Mouse (Mus musculus): ENCODE data around the gene Cap1. TPM values are rescaled to one million over a fixed set of nuclear protein-coding genes. Genes with fewer than 3 reads are reported as not detected.

Cap1 gene
- polyA plus RNA-seq, 1 experiment from 2014 or later = 69.7 TPM

- Histone ChIP-seq H3K9ac (ENCODE audit: low read length) (no peak overlapping the region), H3K9me3 (ENCODE audit: control insufficient read depth, low read length) (no peaks in the 10 kb centered on the region), H3K27ac (ENCODE audit: low read depth, low read length) (no peak overlapping the region), H3K36me3 (ENCODE audit: control insufficient read depth, insufficient read depth, low read length) (no peaks in the 10 kb centered on the region), H3K27me3 (ENCODE audit: control insufficient read depth, insufficient read depth, low read length) (no peaks in the 10 kb centered on the region), H3K4me2 (no peak overlapping the region), H3K4me1 (ENCODE audit: control insufficient read depth, insufficient read depth, low read length) (no peaks in the 10 kb centered on the region; the same call in 1 of the 2 replicates), H3K4me3 (ENCODE audit: low read depth, low read length) (no peak overlapping the region)
- WGBS = 97% methylated on average over 2 of the region's 2 CpGs
- ATAC-seq (ENCODE audit: low FRiP score) (no peak), DNase-seq (ENCODE audit: low spot score, missing footprints) (no peak)
Observed at GRCm38 (mm10) chr4:122878333-122879070, 7.4 kb downstream of the Cap1 start.

GRCm38 (mm10) chr4:122873512-122873911, 12.3 kb downstream of the Cap1 start:
- Histone ChIP-seq H3K9me3 (ENCODE audit: control insufficient read depth, low read length) (no peaks in the 10 kb centered on the region), H3K4me1 (ENCODE audit: control insufficient read depth, insufficient read depth, low read length) (no peaks in the 10 kb centered on the region), H3K4me3 (ENCODE audit: low read depth, low read length) (no peak overlapping the region), H3K36me3 (ENCODE audit: control insufficient read depth, insufficient read depth, low read length) (peaks cover 2% of the 10 kb centered on the region), H3K9ac (ENCODE audit: low read length) (no peak overlapping the region), H3K27me3 (ENCODE audit: control insufficient read depth, insufficient read depth, low read length) (no peaks in the 10 kb centered on the region), H3K27ac (ENCODE audit: low read depth, low read length) (no peak overlapping the region), H3K4me2 (no peak overlapping the region)
- 84% methylated on average over 4 of the region's 4 CpGs for WGBS
- ATAC-seq (ENCODE audit: low FRiP score) (no peak), DNase-seq (ENCODE audit: low spot score, missing footprints) (no peak)

- H3K9me3 ChIP-seq (ENCODE audit: control insufficient read depth, low read length) = no peaks in the 10 kb centered on the region
- H3K36me3 ChIP-seq (ENCODE audit: control insufficient read depth, insufficient read depth, low read length) = peaks cover 2% of the 10 kb centered on the region
- H3K4me2 ChIP-seq = no peak overlapping the region
- 83% methylated on average over 5 of the region's 5 CpGs for WGBS
- no peak overlapping the region for H3K9ac ChIP-seq (ENCODE audit: low read length)
- ATAC-seq (ENCODE audit: low FRiP score) = no peak
- no peaks in the 10 kb centered on the region for H3K27me3 ChIP-seq (ENCODE audit: control insufficient read depth, insufficient read depth, low read length)
- DNase-seq (ENCODE audit: low spot score, missing footprints) = no peak
- H3K4me3 ChIP-seq (ENCODE audit: low read depth, low read length) = no peak overlapping the region
- no peak overlapping the region for H3K27ac ChIP-seq (ENCODE audit: low read depth, low read length)
- H3K4me1 ChIP-seq (ENCODE audit: control insufficient read depth, insufficient read depth, low read length) = no peaks in the 10 kb centered on the region
Observed at GRCm38 (mm10) chr4:122873003-122873402, 12.9 kb downstream of the Cap1 start.

GRCm38 (mm10) chr4:122871989-122872388, 13.9 kb downstream of the Cap1 start:
- Histone ChIP-seq H3K9ac (ENCODE audit: low read length) (no peak overlapping the region), H3K4me2 (no peak overlapping the region), H3K27ac (ENCODE audit: low read depth, low read length) (no peak overlapping the region), H3K9me3 (ENCODE audit: control insufficient read depth, low read length) (no peaks in the 10 kb centered on the region), H3K27me3 (ENCODE audit: control insufficient read depth, insufficient read depth, low read length) (no peaks in the 10 kb centered on the region), H3K36me3 (ENCODE audit: control insufficient read depth, insufficient read depth, low read length) (peaks cover 2% of the 10 kb centered on the region), H3K4me3 (ENCODE audit: low read depth, low read length) (no peak overlapping the region), H3K4me1 (ENCODE audit: control insufficient read depth, insufficient read depth, low read length) (no peaks in the 10 kb centered on the region)
- ATAC-seq (ENCODE audit: low FRiP score) (no peak), DNase-seq (ENCODE audit: low spot score, missing footprints) (no peak)
- 87% methylated on average over 2 of the region's 2 CpGs for WGBS

- ATAC-seq (ENCODE audit: low FRiP score) (no peak), DNase-seq (ENCODE audit: low spot score, missing footprints) (no peak)
- Histone ChIP-seq H3K27ac (ENCODE audit: low read depth, low read length) (no peak overlapping the region), H3K4me3 (ENCODE audit: low read depth, low read length) (no peak overlapping the region), H3K9me3 (ENCODE audit: control insufficient read depth, low read length) (no peaks in the 10 kb centered on the region), H3K36me3 (ENCODE audit: control insufficient read depth, insufficient read depth, low read length) (peaks cover 2% of the 10 kb centered on the region), H3K27me3 (ENCODE audit: control insufficient read depth, insufficient read depth, low read length) (no peaks in the 10 kb centered on the region), H3K4me2 (no peak overlapping the region), H3K9ac (ENCODE audit: low read length) (no peak overlapping the region), H3K4me1 (ENCODE audit: control insufficient read depth, insufficient read depth, low read length) (no peaks in the 10 kb centered on the region)
- WGBS = 93% methylated on average over 11 of the region's 11 CpGs
Observed at GRCm38 (mm10) chr4:122871269-122871668, 14.6 kb downstream of the Cap1 start.

GRCm38 (mm10) chr4:122870741-122871140, 15.1 kb downstream of the Cap1 start:
- H3K36me3 ChIP-seq (ENCODE audit: control insufficient read depth, insufficient read depth, low read length) = peaks cover 2% of the 10 kb centered on the region
- no peaks in the 10 kb centered on the region for H3K27me3 ChIP-seq (ENCODE audit: control insufficient read depth, insufficient read depth, low read length)
- no peaks in the 10 kb centered on the region for H3K9me3 ChIP-seq (ENCODE audit: control insufficient read depth, low read length)
- H3K4me2 ChIP-seq = no peak overlapping the region
- DNase-seq (ENCODE audit: low spot score, missing footprints) (no peak), ATAC-seq (ENCODE audit: low FRiP score) (no peak)
- H3K9ac ChIP-seq (ENCODE audit: low read length) = no peak overlapping the region
- H3K4me1 ChIP-seq (ENCODE audit: control insufficient read depth, insufficient read depth, low read length) = no peaks in the 10 kb centered on the region
- no peak overlapping the region for H3K4me3 ChIP-seq (ENCODE audit: low read depth, low read length)
- WGBS = 87% methylated on average over 5 of the region's 5 CpGs
- no peak overlapping the region for H3K27ac ChIP-seq (ENCODE audit: low read depth, low read length)

GRCm38 (mm10) chr4:122870027-122870426, 15.8 kb downstream of the Cap1 start:
- no peaks in the 10 kb centered on the region for H3K9me3 ChIP-seq (ENCODE audit: control insufficient read depth, low read length)
- no peak overlapping the region for H3K27ac ChIP-seq (ENCODE audit: low read depth, low read length)
- H3K9ac ChIP-seq (ENCODE audit: low read length) = no peak overlapping the region
- H3K4me3 ChIP-seq (ENCODE audit: low read depth, low read length) = no peak overlapping the region
- H3K36me3 ChIP-seq (ENCODE audit: control insufficient read depth, insufficient read depth, low read length) = peaks cover 5% of the 10 kb centered on the region
- no peaks in the 10 kb centered on the region for H3K27me3 ChIP-seq (ENCODE audit: control insufficient read depth, insufficient read depth, low read length)
- H3K4me1 ChIP-seq (ENCODE audit: control insufficient read depth, insufficient read depth, low read length) = no peaks in the 10 kb centered on the region
- no peak overlapping the region for H3K4me2 ChIP-seq
- DNase-seq (ENCODE audit: low spot score, missing footprints) (no peak), ATAC-seq (ENCODE audit: low FRiP score) (no peak)

GRCm38 (mm10) chr4:122868041-122868440, 17.8 kb downstream of the Cap1 start:
- ATAC-seq (ENCODE audit: low FRiP score) = no peak
- Histone ChIP-seq H3K9ac (ENCODE audit: low read length) (no peak overlapping the region), H3K4me3 (ENCODE audit: low read depth, low read length) (no peak overlapping the region), H3K27me3 (ENCODE audit: control insufficient read depth, insufficient read depth, low read length) (no peaks in the 10 kb centered on the region), H3K4me1 (ENCODE audit: control insufficient read depth, insufficient read depth, low read length) (no peaks in the 10 kb centered on the region), H3K36me3 (ENCODE audit: control insufficient read depth, insufficient read depth, low read length) (peaks cover 14% of the 10 kb centered on the region), H3K4me2 (no peak overlapping the region), H3K27ac (ENCODE audit: low read depth, low read length) (no peak overlapping the region), H3K9me3 (ENCODE audit: control insufficient read depth, low read length) (no peaks in the 10 kb centered on the region)
- no peak for DNase-seq (ENCODE audit: low spot score, missing footprints)
- WGBS = 97% methylated on average over 1 of the region's 1 CpGs

- no peak overlapping the region for H3K4me2 ChIP-seq
- no peaks in the 10 kb centered on the region for H3K4me1 ChIP-seq (ENCODE audit: control insufficient read depth, insufficient read depth, low read length)
- no peak overlapping the region for H3K27ac ChIP-seq (ENCODE audit: low read depth, low read length)
- ATAC-seq (ENCODE audit: low FRiP score) (no peak), DNase-seq (ENCODE audit: low spot score, missing footprints) (no peak)
- 93% methylated on average over 4 of the region's 4 CpGs for WGBS
- H3K36me3 ChIP-seq (ENCODE audit: control insufficient read depth, insufficient read depth, low read length) = peaks cover 31% of the 10 kb centered on the region
- H3K4me3 ChIP-seq (ENCODE audit: low read depth, low read length) = no peak overlapping the region
- H3K9ac ChIP-seq (ENCODE audit: low read length) = no peak overlapping the region
- no peaks in the 10 kb centered on the region for H3K27me3 ChIP-seq (ENCODE audit: control insufficient read depth, insufficient read depth, low read length)
- no peaks in the 10 kb centered on the region for H3K9me3 ChIP-seq (ENCODE audit: control insufficient read depth, low read length)
Observed at GRCm38 (mm10) chr4:122861836-122862235, 24.0 kb downstream of the Cap1 start.
